Mouse (Mus musculus): ENCODE results near the gene Atp13a1. TPM values are rescaled to one million over a fixed set of nuclear protein-coding genes. Genes with fewer than 3 reads are reported as not detected.

Gene Atp13a1
- total RNA-seq, 2 experiments from 2014 or later, result 9.9 to 10.4 TPM

- TF ChIP-seq CTCF (IDR thresholded peaks at IDR 0.05), result no peak
- H3K27ac ChIP-seq, result no peak overlapping the region
- no peak overlapping the region for H3K4me3 ChIP-seq
- peak; percentile 6 for DNase-seq
- intact Hi-C loops (cut with DNase I), result no loop called here
These were observed 12.4 kb downstream of the Atp13a1 start for GRCm38 (mm10) chr8:69803366-69803765.

- no peak for TF ChIP-seq CTCF (IDR thresholded peaks at IDR 0.05)
- intact Hi-C loops (cut with DNase I), result no loop called here
- no peak overlapping the region for H3K4me3 ChIP-seq
- no peak overlapping the region for H3K27ac ChIP-seq
- no peak for DNase-seq
These were observed 13.6 kb downstream of the Atp13a1 start for GRCm38 (mm10) chr8:69804537-69804936.

- peak; percentile 9 for DNase-seq
- no peak for TF ChIP-seq CTCF (IDR thresholded peaks at IDR 0.05)
- intact Hi-C loops (cut with DNase I), result no loop called here
- H3K27ac ChIP-seq, result no peak overlapping the region
- H3K4me3 ChIP-seq, result no peak overlapping the region
These were observed 14.1 kb downstream of the Atp13a1 start for GRCm38 (mm10) chr8:69805086-69805485.

GRCm38 (mm10) chr8:69805491-69805890 is 14.5 kb downstream of the Atp13a1 start:
- intact Hi-C loops (cut with DNase I), result no loop called here
- no peak overlapping the region for H3K4me3 ChIP-seq

GRCm38 (mm10) chr8:69807236-69807635 is 16.3 kb downstream of the Atp13a1 start:
- Histone ChIP-seq H3K27ac (no peak overlapping the region), H3K4me3 (no peak overlapping the region)
- intact Hi-C loops (cut with DNase I), result no loop called here
- TF ChIP-seq CTCF (IDR thresholded peaks at IDR 0.05), result no peak
- DNase-seq, result peak; percentile 62

More at GRCm38 (mm10) chr8:69805491-69805890, 14.5 kb downstream of the Atp13a1 start:
- no peak for TF ChIP-seq CTCF (IDR thresholded peaks at IDR 0.05)
- peak; percentile 23 for DNase-seq
- H3K27ac ChIP-seq, result no peak overlapping the region

- intact Hi-C loops (cut with DNase I), result no loop called here
- H3K4me3 ChIP-seq, result peak within 1 kb of the TSS; percentile 77
- H3K27ac ChIP-seq, result peak within 1 kb of the TSS; percentile 71
- DNase-seq, result peak; percentile 83
- no peak for TF ChIP-seq CTCF (IDR thresholded peaks at IDR 0.05)
These were observed 17.3 kb downstream of the Atp13a1 start, which contains the start of gene Gmip for GRCm38 (mm10) chr8:69808094-69808863. Gene Gmip (plus strand): TSS chr8:69808679.

GRCm38 (mm10) chr8:69808864-69809403 is 18.0 kb downstream of the Atp13a1 start:
- no peak for TF ChIP-seq CTCF (IDR thresholded peaks at IDR 0.05)
- Histone ChIP-seq H3K4me3 (peak overlapping the region; percentile 77), H3K27ac (peak overlapping the region; percentile 71)
- DNase-seq, result peak; percentile 28
- intact Hi-C loops (cut with DNase I), result no loop called here

GRCm38 (mm10) chr8:69809820-69810219 is 18.9 kb downstream of the Atp13a1 start:
- peak; percentile 4 for DNase-seq
- Histone ChIP-seq H3K27ac (no peak overlapping the region), H3K4me3 (no peak overlapping the region)
- TF ChIP-seq CTCF (IDR thresholded peaks at IDR 0.05), result no peak
- intact Hi-C loops (cut with DNase I), result no loop called here

- Histone ChIP-seq H3K27ac (no peak overlapping the region), H3K4me3 (no peak overlapping the region)
- intact Hi-C loops (cut with DNase I), result no loop called here
- no peak for TF ChIP-seq CTCF (IDR thresholded peaks at IDR 0.05)
- no peak for DNase-seq
These were observed 23.9 kb downstream of the Atp13a1 start for GRCm38 (mm10) chr8:69814881-69815280.

- TF ChIP-seq CTCF (IDR thresholded peaks at IDR 0.05), result no peak
- DNase-seq, result no peak
- H3K27ac ChIP-seq, result no peak overlapping the region
- intact Hi-C loops (cut with DNase I), result no loop called here
- no peak overlapping the region for H3K4me3 ChIP-seq
These were observed 24.4 kb downstream of the Atp13a1 start for GRCm38 (mm10) chr8:69815396-69815795.

- Histone ChIP-seq H3K27ac (no peak overlapping the region), H3K4me3 (no peak overlapping the region)
- TF ChIP-seq CTCF (IDR thresholded peaks at IDR 0.05), result no peak
- no peak for DNase-seq
- intact Hi-C loops (cut with DNase I), result no loop called here
These were observed 29.5 kb downstream of the Atp13a1 start for GRCm38 (mm10) chr8:69820466-69820865.

GRCm38 (mm10) chr8:69821971-69822385 is 31.0 kb downstream of the Atp13a1 start:
- intact Hi-C loops (cut with DNase I), result no loop called here
- Histone ChIP-seq H3K4me3 (peak overlapping the region; percentile 70), H3K27ac (no peak overlapping the region)
- no peak for DNase-seq
- no peak for TF ChIP-seq CTCF (IDR thresholded peaks at IDR 0.05)

GRCm38 (mm10) chr8:69822386-69823191 is 31.6 kb downstream of the Atp13a1 start, which contains the start of gene Lpar2:
Gene Lpar2 (plus strand): TSS chr8:69822429.
- H3K27ac ChIP-seq, result 0 out of 2 replicates have a peak within 1 kb of the TSS, but pooled peaks have one; percentile 16
- peak; percentile 30 for DNase-seq

More at GRCm38 (mm10) chr8:69822386-69823191, 31.6 kb downstream of the Atp13a1 start, which contains the start of gene Lpar2:
- intact Hi-C loops (cut with DNase I), result no loop called here
- TF ChIP-seq CTCF (IDR thresholded peaks at IDR 0.05), result no peak
- peak within 1 kb of the TSS; percentile 70 for H3K4me3 ChIP-seq

All from gastrocnemius, adult 2 months (tissue).